Mouse (Mus musculus) adrenal gland, adult 8-10 months (tissue): Measurements from ENCODE around the gene Tbc1d25. TPM values are rescaled to one million over a fixed set of nuclear protein-coding genes. Genes with fewer than 3 reads are reported as not detected.
A peak's percentile ranks its signal among the peaks of the same experiment; 100 is the strongest.

Experiments used
- DNase-seq: peaks from one replicate; pipeline ENCODE4 v3.0.0; 2022
- total RNA-seq, 4 experiments: library from RNA; stranded (reverse); gene quantifications; 2 replicates each; pipeline ENCODE4 v1.2.4; 2022

The Tbc1d25 gene
- total RNA-seq = 10 to 100 TPM in 2 of 4 experiments, 1 to 10 TPM in 2; 9.0 to 10.1 (median 10.0) TPM

DNA sequence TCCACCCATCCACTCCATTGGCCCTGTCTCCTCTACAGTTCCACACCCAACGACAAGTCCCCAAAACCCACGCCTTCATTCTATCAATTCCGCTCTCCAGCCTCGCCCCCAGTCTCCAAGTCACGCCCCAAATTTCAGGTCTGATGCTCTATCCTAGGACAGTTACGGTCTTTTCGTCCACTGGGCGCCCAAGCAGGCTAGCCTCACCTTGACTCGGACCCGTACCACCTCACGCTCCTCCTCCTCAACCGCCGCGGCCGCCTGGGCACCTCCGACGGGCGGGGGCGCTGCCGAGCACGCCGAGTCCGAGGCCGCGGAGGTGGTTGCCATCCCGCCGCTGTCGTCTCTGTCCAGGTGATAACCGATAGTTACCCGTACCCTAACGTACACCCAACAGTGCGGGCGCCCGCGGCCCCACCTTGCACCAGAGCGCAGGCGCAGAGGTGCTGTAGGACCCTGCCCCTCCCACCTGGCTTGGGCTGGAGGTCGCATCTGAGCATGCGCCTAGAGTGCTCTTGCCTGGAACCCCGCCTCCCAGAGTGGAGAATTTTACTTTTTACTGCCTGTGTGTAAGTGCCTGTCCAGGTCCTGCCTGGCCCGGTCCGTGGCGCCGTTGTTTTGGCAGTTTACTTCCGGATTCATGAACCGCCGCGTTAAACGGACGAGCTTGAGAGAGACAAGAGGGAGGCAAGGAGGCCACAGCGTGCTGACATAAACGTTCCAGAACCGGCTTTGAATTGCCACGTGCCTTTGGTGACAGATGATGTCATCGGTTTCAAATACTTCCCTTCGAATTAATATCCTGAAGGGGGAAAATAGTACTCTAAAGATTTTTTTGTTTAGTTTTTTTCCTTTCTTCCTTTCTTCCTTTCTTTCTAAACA lies at the start of gene Tbc1d25:
Tbc1d25 (minus strand) TSS at position 678 of the 882 bp plus-strand sequence.
- peak; percentile 83 for DNase-seq

DNA sequence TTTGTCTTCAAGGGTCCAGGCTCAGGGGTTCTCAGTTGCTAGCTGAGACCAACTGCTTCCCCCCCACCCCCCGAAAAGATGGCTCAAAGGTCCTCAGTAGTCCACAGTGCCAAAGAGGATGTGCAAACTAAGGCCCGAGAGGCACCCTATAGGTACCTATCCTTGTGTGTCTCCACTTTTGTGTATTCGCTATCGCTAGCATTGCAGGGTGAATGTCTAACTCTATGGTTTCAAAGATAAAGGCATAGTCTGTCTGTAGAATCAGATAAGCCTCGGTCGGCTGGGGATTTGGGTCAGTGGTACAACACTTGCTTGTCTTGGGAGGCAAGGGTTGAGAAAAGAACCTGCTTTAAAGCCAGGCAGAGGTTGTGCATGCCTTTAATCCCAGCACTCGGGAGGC lies 47.5 kb upstream of the Tbc1d25 start:
- no peak for DNase-seq

DNA sequence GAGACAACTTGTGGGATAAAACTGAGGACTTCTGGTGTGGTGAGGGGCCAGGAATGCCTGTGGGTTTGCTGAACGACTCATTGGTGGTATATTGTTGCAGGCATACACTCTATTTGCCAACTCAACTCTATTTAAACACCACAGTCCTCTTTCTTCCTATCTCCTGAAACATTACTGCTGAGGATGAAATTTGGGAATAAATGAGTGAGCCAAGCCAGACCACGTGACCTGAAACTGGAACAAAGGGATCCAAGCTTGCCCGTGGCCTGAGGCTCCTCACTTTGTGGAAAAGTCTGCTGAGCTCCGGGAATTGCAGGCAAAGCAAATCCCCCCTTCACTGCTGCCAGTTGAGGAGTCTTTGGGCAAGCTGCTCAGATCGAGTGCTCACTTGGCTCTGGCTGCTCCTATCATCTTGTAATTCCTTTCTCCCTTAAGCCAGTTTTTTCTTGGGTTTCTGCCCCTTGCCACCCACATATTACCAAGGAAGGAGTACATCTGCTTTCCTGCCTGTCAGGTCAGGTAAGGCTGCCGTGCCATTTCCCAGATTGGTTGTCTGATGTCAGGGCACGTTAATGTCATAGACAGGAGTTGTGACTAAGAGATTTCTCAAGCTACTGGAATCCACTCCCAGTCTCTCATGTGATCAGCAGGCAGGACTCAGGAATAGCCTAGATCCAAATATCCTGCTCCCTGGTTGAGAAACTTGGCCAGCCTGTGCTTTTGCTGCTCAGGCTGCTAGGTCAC lies 46.9 kb upstream of the Tbc1d25 start:
- DNase-seq = no peak

DNA sequence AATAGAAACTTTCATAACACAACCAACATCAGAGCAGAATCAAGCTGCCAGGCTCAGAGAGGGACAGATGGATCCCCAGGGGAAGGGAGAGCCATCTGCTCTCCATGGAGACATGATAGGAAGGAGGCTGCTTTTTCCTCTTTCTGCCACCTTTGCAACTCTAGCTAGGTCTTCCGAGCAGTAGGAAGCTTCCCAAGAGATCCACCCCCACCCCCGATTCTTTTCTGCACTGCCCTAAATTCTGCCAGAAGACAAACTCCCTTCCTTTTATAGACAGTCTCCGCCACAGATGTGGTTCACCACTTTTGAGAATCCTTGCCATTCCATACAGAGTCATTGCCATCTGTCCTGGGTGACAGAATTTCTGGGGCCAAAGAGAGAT lies 46.3 kb upstream of the Tbc1d25 start:
- DNase-seq = no peak

DNA sequence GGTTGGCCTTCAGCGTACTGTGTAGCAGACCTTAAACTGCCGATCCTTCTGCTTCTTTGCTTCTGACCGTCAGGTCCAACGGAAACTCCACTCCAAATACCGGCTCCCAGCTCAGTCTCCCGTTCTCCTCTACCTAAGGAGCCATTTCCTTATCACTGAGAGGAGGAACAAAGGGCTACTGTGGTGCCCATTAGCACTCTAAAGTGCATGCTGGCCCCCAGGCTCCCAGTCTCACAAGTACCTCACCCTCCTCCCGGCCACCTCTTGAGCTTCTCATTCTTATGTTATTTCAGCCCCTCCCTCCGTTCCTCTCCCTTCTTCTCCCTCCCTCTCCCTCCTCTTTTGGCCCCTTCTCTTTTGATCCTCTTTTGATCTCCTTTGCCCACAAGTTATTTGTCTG lies 43.7 kb upstream of the Tbc1d25 start:
- DNase-seq = no peak

- DNase-seq = no peak
These were observed 42.1 kb upstream of the Tbc1d25 start for GRCm38 (mm10) chrX:8218114-8218513.

DNA sequence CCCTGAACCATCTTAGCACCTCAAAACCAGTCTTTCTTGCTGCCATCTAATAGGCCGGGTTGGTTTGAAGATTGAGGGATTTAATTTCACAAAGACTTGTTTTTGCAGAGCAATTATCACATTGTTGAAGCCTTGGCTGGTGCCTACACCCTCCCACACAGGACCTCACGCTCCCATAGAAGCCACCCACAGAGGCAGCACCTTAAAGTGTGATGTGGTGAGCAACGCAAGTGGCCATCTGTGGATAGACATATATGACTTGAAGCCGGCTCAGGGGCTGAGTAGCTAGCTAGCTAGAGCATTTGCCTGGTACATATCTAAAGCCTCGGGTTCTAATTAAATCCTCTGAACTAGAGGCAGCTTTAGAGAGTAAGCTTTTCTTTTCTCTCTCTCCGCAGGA lies 41.4 kb upstream of the Tbc1d25 start:
- no peak for DNase-seq

DNA sequence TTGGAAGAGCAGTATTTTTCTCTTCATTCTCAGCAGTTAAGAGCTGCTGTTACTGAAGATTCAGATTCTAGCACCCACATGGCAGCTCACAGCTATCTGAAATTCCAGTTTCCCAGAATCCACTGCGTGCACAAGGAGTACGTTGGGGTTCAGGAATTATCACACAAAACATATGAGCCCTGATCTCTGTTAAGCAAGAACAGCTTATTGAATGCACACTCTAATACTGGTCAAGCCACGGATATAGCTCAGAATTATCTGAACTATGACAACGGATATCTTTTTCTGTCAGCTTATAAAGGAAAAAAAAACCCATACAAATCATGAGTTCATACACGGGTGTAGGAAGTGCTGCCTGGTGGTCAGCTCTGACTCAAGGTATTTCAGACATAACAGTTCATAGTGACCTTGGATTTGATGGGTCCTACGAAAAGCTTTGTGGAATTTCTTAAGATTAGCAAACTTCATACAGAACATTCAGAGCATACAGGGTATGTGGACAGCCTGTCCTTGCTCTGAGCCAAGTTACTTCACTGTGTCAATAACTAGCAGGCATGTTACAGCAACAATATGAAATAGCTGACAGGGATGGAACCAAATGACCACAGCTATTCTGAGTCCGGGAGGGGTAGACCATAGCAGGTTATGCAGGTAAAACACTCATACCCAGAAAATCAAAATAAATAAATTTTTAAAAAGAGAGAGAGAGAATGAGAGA lies 35.7 kb upstream of the Tbc1d25 start:
- no peak for DNase-seq

DNA sequence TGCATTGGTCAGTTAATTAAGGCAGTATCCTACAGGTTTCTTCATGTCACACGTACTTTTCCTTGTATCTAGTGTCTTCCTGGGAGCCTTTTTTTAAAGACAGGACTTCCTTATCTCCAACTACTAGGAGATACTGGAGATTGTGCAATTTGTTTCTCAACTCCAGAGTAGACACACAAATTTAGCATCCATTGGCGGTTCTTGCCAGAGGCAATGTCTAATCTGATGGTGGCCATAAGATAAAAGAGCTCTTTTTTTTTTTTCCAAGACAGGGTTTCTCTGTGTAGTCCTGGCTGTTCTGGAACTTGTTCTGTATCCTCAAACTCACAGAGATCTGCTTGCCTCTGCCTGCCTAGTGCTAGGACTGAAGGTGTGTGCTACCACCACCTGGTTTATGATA lies 33.7 kb upstream of the Tbc1d25 start:
- no peak for DNase-seq

GRCm38 (mm10) chrX:8207224-8207623 lies 31.2 kb upstream of the Tbc1d25 start:
- DNase-seq = no peak

DNA sequence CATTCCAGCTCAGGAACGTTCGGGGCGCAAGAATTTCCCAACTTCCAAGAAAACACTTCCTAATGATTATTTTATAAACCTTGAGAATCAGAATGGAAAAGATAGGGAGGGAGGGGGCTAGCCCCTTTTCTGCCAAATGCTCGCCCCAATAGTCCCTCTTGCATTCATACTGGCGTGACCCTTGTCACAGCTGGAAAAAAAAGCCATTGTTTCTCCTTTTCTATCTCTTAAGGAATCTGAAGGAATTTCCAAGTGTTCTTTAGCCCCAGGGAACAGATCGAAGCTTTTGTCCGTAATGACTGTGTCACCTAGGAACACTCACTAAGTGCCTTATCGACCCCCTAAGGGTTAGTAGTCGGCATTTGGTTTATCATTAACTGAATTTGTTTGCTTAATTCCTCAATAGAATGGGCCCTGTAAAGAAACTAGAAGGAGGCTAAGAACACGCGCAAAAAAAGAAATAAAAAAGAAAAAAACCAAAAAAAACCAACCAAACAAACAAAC lies 30.8 kb upstream of the Tbc1d25 start:
- DNase-seq = no peak

- DNase-seq = peak; percentile 81
These were observed 30.2 kb upstream of the Tbc1d25 start, which contains the start of gene Porcn for GRCm38 (mm10) chrX:8206015-8206693. Porcn (minus strand) TSS chrX:8206525.

DNA sequence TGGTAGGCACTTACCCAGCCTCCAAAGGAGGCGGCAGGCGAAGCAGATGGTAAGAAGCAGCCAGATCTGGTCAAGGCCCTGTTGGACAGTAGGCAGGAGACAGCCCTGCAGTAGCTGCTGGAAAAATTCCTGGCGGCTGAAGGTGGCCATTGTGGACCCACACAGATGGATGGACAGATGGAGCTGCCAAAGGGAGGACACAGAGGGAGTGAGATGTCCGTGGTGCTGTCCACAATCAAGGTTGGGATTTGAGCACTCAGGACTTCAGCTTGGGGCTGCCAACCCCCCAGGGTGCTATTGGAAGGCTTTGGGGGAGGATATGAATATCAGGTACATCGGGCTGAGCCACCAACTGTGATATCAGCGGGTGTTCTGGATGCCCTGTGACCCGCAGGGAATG lies 29.6 kb upstream of the Tbc1d25 start:
- no peak for DNase-seq

DNA sequence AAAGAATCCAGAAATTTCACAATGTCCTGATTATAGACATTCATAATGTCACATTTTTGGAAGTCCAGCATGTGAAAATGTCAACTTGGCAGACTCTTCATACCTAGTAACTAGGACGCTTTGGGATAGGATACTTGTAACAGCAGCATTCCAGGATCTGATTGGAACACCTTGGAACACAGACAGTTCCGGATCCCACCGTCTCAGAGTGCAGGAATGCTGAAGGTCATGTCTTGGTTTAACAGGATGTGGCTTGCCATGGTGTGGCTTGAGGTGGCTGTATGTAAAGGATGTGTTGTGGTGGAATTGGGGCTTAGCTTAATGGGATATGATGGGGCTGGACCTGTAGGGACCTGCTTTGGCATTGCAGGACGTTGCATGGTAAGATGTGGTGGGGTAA lies 29.1 kb upstream of the Tbc1d25 start:
- DNase-seq = no peak

DNA sequence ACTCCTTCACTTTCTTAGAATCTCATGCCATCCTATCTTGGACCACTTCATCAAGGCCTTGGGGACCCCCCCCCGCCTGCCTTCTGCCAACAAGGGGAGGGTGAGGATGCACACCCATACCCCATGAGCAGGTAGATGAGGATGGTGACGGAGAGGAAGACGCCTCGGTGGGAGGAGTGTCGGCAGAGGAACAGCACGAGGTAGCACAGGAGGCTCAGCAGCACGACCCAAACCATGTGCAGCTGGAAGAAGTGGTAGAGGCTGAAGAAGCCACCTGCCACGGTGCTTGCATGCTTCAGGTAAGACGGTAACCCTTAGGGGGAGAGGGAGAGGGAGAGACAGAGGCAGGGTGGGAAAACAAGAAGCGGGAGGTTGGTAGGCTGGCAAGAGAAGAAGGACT lies 28.1 kb upstream of the Tbc1d25 start:
- no peak for DNase-seq

DNA sequence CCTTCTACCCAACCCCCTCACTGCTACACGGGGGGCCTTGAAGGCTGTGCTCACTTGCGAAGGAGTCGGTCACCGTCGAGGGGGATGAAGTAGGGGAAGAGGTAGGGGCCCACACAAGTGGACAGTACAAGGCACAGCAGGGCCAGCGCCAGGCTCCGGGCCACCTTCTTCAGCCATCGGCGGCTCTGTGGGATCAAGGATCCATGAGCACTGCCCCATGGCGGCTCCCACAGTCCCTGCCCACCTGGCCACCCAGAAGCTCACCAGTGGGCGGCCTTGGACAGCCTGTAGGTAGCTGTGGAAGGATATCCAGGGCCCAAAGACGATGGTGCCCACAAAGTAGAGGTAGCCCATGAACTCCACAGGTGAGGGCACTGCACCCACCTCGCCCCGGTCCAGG lies 27.1 kb upstream of the Tbc1d25 start:
- no peak for DNase-seq

DNA sequence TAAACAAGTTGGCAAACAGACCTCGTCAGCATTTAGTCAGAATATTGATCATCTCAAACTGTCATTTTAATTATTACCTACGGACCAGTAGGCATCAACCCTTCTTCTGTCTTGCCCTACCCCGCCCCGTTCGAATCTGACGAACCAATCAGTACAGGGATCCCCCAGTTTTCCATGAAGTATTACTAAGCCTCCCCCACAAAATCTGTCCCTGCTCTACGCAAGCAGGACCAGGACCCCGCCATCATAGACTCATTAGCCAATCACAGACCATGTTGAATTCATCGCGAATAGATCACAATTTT lies 17.4 kb upstream of the Tbc1d25 start, which contains the start of gene Ebp:
Ebp (minus strand) TSS at position 94 of the 305 bp plus-strand sequence.
- no peak for DNase-seq

DNA sequence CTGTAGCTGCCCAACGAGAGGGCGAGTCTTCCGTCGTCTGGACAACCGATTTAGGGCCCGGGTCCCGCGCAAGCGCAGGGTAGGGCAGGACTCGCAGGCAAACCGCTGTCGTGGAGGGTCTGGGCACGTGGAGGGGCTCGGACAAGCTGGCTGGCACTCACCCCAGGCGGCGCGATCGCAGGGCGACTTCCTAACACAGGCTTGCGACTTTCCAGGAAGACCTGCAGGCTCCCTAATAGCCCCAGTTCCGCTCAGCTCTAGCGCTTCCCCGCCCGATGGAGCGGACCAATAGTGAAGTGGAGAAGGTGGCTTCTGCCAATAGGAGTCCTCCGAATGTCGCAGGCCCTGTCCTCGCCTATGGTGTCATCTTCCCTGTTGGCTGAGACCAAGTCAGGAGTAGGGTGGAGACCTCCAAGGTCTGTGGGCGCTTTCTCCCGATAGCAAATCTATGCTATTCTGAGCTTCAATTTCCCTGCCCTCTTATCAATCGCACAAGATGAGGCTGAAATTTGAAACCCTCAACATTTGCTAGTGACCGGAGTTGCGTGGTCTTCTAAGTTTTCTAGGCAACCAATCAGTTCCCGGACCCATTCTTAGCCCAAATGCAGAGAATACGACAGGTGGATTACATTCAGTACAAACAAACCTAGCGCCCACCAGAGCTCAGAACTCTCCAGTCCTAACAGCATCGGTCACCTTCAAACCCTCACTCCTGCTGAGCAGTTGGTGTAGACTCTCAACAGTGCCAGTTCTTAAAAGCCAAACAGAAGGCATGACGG lies 16.8 kb upstream of the Tbc1d25 start:
- peak; percentile 80 for DNase-seq

- no peak for DNase-seq
These were observed 16.2 kb upstream of the Tbc1d25 start for GRCm38 (mm10) chrX:8192126-8192639.

DNA sequence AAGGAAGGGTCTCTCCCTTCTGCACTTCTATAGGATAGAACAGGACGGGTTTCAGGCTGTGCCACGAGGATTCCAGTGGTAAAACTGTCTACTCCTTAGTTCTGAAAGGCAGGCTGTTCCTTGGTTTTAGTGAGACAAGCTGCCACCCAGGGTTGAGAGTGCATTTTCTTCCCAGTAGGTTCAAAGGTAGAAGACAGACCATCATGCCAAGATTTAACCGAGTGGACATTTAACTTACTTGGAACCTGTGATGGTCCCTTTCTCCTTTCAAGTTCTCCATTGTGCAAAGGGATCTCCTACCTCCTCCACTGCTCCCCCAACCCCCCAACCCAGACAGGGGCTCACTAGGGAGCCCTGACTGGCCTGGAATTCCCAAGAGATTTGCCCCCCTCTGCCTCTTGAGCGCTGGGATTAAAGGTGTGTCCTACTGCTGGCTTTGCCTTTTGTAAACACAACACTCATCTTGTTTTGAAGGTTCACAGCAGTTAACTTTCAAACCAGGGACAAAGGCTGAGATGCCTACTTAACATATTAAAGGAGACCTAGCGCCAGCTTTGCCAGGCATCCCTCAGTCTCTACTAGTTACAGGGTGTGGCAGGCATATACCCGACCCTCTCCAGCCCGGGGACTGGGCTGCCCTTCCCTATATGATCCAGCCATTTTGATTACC lies 7.0 kb upstream of the Tbc1d25 start:
- no peak for DNase-seq

- no peak for DNase-seq
These were observed 3.7 kb upstream of the Tbc1d25 start for GRCm38 (mm10) chrX:8179646-8180045.
